Mouse (Mus musculus) hindlimb bud, embryonic 11.5 days (tissue): ENCODE measurements around the gene Rab3ip.

Experiments
- DNase-seq: peaks from one replicate; pipeline ENCODE4 v3.0.0-alpha.2; 2012; ENCODE audit warnings: low read depth, low spot score; ENCODE audit errors: extremely low spot score

The Rab3ip gene

DNA sequence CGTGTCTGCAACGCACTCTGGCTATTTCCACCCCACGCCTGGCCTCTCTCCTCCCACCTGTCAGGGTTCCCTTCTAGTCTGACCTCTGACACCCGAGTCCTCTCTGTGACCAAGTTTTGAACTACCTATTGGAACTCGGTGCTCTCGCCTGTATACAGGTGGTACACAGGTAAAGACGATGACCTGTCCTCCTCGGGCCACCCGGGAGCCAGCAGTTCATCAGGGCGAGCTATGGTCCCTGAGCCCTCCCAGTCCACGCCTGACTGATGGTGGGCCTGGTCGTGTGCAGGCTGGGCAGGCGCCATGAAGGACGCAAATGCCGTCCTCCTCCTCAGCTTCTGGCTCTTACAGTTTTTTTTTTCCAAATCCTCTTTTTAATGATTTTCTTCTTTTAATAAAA, 29.2 kb downstream of the Rab3ip start:
- no peak for DNase-seq

GRCm38 (mm10) chr10:116920641-116921040, 29.9 kb downstream of the Rab3ip start:
- no peak for DNase-seq

- DNase-seq = no peak
These were observed 30.9 kb downstream of the Rab3ip start for GRCm38 (mm10) chr10:116919368-116920317.

DNA sequence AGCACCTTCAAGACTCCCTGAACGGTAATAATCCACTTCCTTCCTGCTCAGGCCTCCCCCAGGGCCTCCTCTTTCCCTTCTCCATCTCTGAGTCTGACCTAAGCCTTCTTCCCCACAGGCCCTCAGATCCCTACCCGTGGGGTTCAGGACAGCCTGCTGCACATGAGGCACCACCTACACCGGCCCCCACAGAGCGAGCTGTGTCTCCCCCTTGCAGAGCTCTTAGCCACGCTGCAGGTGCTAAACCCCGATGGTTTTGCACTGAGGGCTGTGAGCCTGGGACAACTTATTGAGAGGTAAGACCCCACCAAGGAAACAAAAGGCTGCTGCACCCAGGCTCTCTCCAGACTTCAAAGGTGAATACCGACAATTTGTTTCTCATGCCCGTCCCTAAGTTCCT, 34.0 kb downstream of the Rab3ip start:
- no peak for DNase-seq

- DNase-seq = no peak
These were observed 35.3 kb downstream of the Rab3ip start for GRCm38 (mm10) chr10:116915286-116915685.

- DNase-seq = no peak
These were observed 36.0 kb downstream of the Rab3ip start for GRCm38 (mm10) chr10:116914586-116914985.

GRCm38 (mm10) chr10:116913647-116914273, 36.8 kb downstream of the Rab3ip start:
- no peak for DNase-seq

DNA sequence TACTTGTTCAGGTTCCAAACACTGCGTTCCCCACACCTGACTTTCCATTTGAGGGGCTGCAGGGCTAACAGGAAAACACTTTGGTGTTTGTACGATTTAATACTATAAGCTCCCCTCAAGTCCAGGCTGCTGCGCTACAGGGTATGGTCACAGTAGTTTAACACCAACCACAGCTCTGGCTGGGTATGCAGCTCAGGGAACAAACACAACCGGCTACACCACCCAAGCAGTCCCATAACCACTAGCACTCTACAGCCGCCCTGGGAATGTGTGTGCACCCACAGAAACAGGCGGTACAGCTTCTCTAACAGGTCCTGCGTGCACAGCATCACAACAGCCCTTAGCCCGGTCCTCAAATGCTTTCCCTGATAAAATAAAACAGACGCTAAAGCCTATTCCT, 37.7 kb downstream of the Rab3ip start:
- no peak for DNase-seq

GRCm38 (mm10) chr10:116908901-116909642, 41.5 kb downstream of the Rab3ip start:
- no peak for DNase-seq

GRCm38 (mm10) chr10:116906794-116907193, 43.8 kb downstream of the Rab3ip start:
- no peak for DNase-seq

- no peak for DNase-seq
These were observed 46.1 kb downstream of the Rab3ip start for GRCm38 (mm10) chr10:116904503-116904908.

DNA sequence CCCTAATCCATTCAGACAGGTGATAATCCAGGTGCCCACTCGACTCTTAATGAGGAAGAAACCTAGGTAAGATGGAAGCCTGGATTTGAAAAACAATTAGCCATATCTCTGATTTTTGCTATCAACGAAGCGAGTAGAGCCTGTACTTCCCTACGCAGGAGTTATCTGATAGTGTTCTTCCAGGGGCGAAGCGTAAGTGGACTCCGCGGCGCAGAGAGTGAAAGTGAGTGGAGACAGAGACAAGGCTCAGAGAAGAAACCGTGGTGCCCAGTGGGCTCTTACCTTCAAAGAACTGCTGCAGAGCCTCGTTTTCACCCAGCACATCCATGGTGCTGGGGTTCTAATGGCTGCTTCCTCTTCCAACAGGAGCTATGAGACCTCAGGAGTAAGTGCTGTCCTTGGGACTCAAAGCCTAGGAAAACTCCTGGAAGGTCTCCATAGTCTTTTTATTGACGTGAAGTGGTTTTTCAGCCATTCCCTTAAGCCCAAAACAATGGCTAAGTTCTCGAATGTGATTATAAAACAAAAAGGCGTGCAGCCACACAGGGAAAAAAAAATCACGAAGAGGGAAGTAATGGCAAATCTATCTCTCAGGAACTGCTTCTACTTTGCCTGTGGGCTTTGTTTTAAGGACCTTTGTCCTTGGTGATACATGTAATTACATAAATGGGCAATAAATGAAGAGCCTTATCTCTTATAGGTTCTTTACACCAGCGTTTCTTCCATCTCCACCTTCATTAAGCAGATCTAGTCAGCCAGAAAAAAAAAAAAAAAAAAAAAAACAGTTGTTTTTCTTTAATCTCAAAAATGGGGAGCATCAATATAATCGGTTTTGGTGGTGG, 54.0 kb downstream of the Rab3ip start, which contains the start of gene Myrfl:
Gene Myrfl (minus strand): TSS at position 584 of the 842 bp plus-strand sequence.
- DNase-seq = no peak

GRCm38 (mm10) chr10:116895108-116895833, 55.3 kb downstream of the Rab3ip start:
- DNase-seq = no peak

GRCm38 (mm10) chr10:116894540-116894939, 56.0 kb downstream of the Rab3ip start:
- no peak for DNase-seq

DNA sequence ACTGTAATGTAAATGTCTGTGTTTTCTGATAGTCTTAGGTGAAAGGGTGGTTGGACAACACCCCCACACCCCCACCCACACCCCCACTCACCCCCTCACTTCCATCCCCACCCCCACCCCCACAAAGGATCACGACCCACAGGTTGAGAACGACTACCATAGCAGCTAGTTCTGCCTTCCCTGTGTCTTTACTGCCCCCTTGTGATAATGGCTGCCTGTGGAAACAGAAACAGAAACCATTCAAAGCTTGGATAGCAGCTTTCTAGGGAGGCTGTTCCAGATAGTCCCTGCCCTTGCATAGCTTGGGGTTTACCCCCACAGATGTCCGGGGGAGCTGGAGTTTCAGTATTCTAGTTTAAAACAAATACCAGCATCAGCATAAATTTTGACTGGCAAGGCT, 56.8 kb downstream of the Rab3ip start:
- no peak for DNase-seq

DNA sequence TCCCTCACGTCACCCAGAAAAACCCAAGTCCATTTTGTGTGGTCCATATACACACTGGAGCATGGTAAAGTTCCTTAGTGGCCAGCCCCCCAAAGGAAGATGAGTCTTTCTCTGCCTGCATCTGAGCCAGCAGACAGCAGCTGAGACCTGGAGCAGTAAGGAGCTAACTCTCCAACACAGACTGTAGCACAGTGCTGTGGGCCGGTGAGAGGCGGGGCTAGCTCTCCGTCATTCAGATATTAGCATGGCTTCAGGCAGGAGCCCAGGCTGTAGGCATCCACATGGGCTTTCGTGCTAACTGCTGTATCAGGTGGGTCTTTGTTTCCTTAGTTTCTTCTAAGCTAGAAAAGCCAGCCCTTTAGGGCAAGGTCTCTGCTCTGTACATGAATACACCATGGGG, 60.0 kb downstream of the Rab3ip start:
- DNase-seq = no peak

DNA sequence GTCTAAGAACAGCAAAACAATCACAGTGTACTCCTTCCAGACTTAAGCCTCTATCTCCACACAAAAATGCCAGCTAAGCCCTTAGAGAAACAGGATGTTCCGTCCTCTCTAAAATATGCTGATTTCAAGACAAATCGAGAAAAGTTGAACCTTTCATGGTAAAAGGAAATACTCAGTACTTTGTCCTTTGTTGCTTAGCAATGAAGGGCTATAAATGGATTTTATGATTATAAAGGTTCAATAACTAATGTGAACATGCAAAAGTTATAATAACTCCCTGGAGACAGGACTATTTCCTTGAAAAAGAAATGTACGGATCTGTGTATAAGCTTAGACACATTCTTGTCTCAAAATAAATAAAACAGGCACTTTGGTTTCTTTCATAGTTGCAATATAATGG, 66.0 kb downstream of the Rab3ip start:
- no peak for DNase-seq

- DNase-seq = no peak
These were observed 67.0 kb downstream of the Rab3ip start for GRCm38 (mm10) chr10:116883531-116883930.

- no peak for DNase-seq
These were observed 73.1 kb downstream of the Rab3ip start for GRCm38 (mm10) chr10:116877436-116877835.

GRCm38 (mm10) chr10:116874490-116874889, 76.1 kb downstream of the Rab3ip start:
- no peak for DNase-seq
